Mouse (Mus musculus): ENCODE measurements at regions not wholly inside any gene's neighbourhood (a gene's known extent, or its start where the extent isn't known, plus 50 kb on each side); places are given as distances from the start of the nearest gene placed in this dataset.

DNA sequence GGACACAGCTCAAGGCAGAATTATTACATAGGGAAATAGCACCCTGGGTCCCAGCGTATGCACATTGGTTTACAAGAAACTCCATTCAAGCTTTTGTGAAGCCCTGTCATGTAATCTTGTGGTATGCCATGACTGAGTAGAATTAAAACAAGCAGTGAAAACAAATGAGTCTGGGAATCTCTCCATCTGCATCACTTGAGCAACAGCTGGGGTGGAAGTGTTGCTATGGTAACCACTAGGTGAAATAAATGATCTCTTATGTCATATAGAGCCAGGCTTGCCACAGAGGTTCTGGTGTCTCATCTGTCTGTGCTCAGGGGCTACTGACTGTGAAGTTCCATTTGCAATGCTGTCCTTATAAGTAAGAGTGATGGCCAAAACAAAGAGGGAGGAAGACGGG is 556.0 kb downstream of the Cbln4 start:
- Histone ChIP-seq H3K4me2 (ENCODE audit: low read depth, low read length) (no peak overlapping the region), H3K4me3 (ENCODE audit: low read length) (no peak overlapping the region), H3K9ac (ENCODE audit: low read depth, low read length) (no peak overlapping the region), H3K27ac (ENCODE audit: low read length) (no peak overlapping the region), H3K4me1 (ENCODE audit: control insufficient read depth, insufficient read depth, low read length) (no peaks in the 10 kb centered on the region), H3K27me3 (replicated peaks; ENCODE audit: control insufficient read depth, insufficient read depth, low read length) (no peaks in the 10 kb centered on the region), H3K9me3 (ENCODE audit: control insufficient read depth, low read length) (no peaks in the 10 kb centered on the region), H3K36me3 (ENCODE audit: control insufficient read depth, insufficient read depth, low read length) (no peaks in the 10 kb centered on the region)
- ATAC-seq: no peak
- WGBS: 53% methylated on average over 2 of the region's 2 CpGs

DNA sequence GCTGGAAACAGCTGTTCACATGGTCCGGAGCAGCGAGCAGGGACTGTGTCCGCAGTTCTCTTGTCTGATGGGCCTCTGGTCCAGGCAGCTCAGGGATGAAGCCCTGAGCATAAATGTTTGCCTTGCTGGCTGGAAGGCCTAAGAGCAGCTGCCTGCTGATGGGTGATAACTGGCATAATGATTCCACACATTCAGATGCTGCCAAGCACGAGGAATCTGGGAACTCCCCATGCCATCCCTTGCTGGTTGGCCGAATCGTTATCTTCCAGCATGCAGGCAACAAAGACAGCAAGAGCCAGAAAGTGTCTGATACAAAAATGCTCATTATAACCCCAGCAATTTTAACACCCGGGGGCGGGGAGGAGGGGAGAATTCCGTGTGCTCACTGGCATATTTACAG is 590.0 kb downstream of the Cbln4 start:
- Histone ChIP-seq H3K9me3 (ENCODE audit: control insufficient read depth, low read length) (peaks cover 3% of the 10 kb centered on the region; the same call in 1 of the 2 replicates), H3K4me1 (ENCODE audit: control insufficient read depth, insufficient read depth, low read length) (no peaks in the 10 kb centered on the region), H3K27ac (ENCODE audit: low read length) (no peak overlapping the region), H3K4me2 (ENCODE audit: low read depth, low read length) (no peak overlapping the region), H3K9ac (ENCODE audit: low read depth, low read length) (no peak overlapping the region), H3K27me3 (replicated peaks; ENCODE audit: control insufficient read depth, insufficient read depth, low read length) (no peaks in the 10 kb centered on the region), H3K36me3 (ENCODE audit: control insufficient read depth, insufficient read depth, low read length) (no peaks in the 10 kb centered on the region), H3K4me3 (ENCODE audit: low read length) (no peak overlapping the region)
- 56% methylated on average over 9 of the region's 9 CpGs for WGBS
- no peak for ATAC-seq

DNA sequence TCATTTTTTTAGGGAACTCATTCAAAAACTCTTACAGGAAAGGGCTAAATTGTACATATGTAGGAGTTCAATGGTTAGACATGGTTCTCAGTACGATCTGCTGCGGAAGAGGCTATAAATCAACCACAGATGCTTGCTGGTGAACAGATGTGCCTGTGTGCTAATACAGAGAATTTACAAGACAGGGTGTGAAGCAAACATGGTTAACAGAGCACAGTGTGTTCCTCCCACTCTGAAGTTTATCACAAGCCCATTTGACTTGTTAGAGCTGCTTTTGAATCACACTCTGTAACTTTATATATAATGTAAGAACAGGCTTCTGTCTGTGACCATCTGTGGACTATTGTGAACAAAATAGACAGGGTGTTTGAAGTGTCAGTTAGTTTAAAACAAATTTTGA is 637.2 kb downstream of the Cbln4 start:
- H3K9me3 ChIP-seq (ENCODE audit: control insufficient read depth, low read length): no peaks in the 10 kb centered on the region
- H3K27ac ChIP-seq (ENCODE audit: low read length): no peak overlapping the region
- 54% methylated on average over 2 of the region's 2 CpGs for WGBS
- ATAC-seq: no peak
- no peak overlapping the region for H3K4me3 ChIP-seq (ENCODE audit: low read length)
- no peak overlapping the region for H3K9ac ChIP-seq (ENCODE audit: low read depth, low read length)
- no peaks in the 10 kb centered on the region for H3K27me3 ChIP-seq (replicated peaks; ENCODE audit: control insufficient read depth, insufficient read depth, low read length)
- H3K4me1 ChIP-seq (ENCODE audit: control insufficient read depth, insufficient read depth, low read length): no peaks in the 10 kb centered on the region
- no peaks in the 10 kb centered on the region for H3K36me3 ChIP-seq (ENCODE audit: control insufficient read depth, insufficient read depth, low read length)
- H3K4me2 ChIP-seq (ENCODE audit: low read depth, low read length): no peak overlapping the region

DNA sequence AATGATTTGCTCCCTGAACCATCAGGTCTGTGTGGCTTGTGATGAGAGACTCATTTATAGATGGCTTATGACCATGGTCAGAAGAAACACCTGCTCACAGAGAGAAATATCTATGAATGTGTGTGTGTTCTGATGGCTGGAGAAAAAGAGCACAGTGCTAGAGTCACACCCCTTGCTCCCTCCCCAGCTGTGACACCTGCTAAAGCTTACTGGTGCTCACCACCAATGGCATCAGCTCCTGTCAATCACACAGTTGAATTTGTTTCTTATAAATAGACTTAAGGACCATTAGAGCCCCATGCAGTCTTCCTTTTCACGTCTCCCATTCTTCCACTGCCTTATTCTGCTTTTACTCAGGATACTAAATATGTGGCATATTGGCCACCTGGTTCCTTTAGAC is 654.3 kb downstream of the Cbln4 start:
- 46% methylated on average over 1 of the region's 1 CpGs for WGBS
- H3K4me2 ChIP-seq (ENCODE audit: low read depth, low read length): no peak overlapping the region
- no peaks in the 10 kb centered on the region for H3K36me3 ChIP-seq (ENCODE audit: control insufficient read depth, insufficient read depth, low read length)
- H3K9ac ChIP-seq (ENCODE audit: low read depth, low read length): no peak overlapping the region
- no peaks in the 10 kb centered on the region; the same call in 1 of the 2 replicates for H3K9me3 ChIP-seq (ENCODE audit: control insufficient read depth, low read length)
- no peaks in the 10 kb centered on the region for H3K27me3 ChIP-seq (replicated peaks; ENCODE audit: control insufficient read depth, insufficient read depth, low read length)
- no peak overlapping the region for H3K27ac ChIP-seq (ENCODE audit: low read length)
- ATAC-seq: no peak
- H3K4me3 ChIP-seq (ENCODE audit: low read length): no peak overlapping the region
- H3K4me1 ChIP-seq (ENCODE audit: control insufficient read depth, insufficient read depth, low read length): no peaks in the 10 kb centered on the region

DNA sequence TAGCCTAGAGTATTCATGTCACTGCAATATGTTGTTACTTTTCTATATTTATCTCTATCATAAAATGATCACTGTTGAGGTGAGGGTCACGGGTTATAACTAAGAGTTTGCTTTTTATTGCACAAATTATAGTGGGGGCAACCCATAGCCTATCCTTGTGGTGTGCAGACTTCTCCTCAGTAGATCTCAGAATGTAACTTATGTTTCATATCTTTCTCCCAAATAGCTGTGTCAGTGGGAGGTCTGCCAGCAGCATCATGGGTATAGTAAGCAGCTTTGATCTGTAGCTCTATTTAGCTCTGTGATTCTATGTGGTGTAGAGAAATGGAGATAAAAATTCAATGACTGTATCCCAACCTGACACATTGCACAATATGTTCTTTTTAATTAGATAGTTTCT is 641.9 kb downstream of the Dok5 start:
- no peak overlapping the region for H3K27ac ChIP-seq (ENCODE audit: low read length)
- H3K4me2 ChIP-seq (ENCODE audit: low read depth, low read length): no peak overlapping the region
- H3K4me3 ChIP-seq (ENCODE audit: low read length): no peak overlapping the region
- H3K9me3 ChIP-seq (ENCODE audit: control insufficient read depth, low read length): no peaks in the 10 kb centered on the region
- no peaks in the 10 kb centered on the region for H3K36me3 ChIP-seq (ENCODE audit: control insufficient read depth, insufficient read depth, low read length)
- H3K27me3 ChIP-seq (replicated peaks; ENCODE audit: control insufficient read depth, insufficient read depth, low read length): no peaks in the 10 kb centered on the region
- no peak overlapping the region for H3K9ac ChIP-seq (ENCODE audit: low read depth, low read length)
- ATAC-seq: no peak
- H3K4me1 ChIP-seq (ENCODE audit: control insufficient read depth, insufficient read depth, low read length): no peaks in the 10 kb centered on the region
- WGBS: 66% methylated on average over 1 of the region's 1 CpGs

DNA sequence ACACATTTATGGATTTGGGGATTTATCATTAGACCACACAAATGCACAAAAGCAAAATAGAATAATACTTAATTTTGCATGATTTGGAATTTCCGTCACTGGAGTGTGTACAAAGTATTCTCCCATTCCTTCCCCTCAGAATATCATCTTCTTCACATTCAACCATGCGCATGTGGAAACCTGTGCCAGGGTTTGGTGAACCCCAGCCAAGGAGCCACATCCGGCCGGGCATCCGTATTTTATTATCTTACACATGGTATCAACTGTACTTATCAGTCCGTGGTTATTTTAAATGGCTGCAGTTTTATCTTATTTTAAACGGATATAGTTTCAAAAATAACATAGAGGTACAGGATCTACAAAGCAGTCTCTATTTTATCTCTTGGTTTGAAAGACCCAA is 641.4 kb downstream of the Dok5 start:
- H3K9ac ChIP-seq (ENCODE audit: low read depth, low read length): no peak overlapping the region
- no peaks in the 10 kb centered on the region for H3K9me3 ChIP-seq (ENCODE audit: control insufficient read depth, low read length)
- no peak overlapping the region for H3K4me2 ChIP-seq (ENCODE audit: low read depth, low read length)
- no peak overlapping the region for H3K4me3 ChIP-seq (ENCODE audit: low read length)
- no peak overlapping the region for H3K27ac ChIP-seq (ENCODE audit: low read length)
- H3K4me1 ChIP-seq (ENCODE audit: control insufficient read depth, insufficient read depth, low read length): no peaks in the 10 kb centered on the region
- no peaks in the 10 kb centered on the region for H3K36me3 ChIP-seq (ENCODE audit: control insufficient read depth, insufficient read depth, low read length)
- WGBS: 82% methylated on average over 7 of the region's 7 CpGs
- H3K27me3 ChIP-seq (replicated peaks; ENCODE audit: control insufficient read depth, insufficient read depth, low read length): no peaks in the 10 kb centered on the region
- no peak for ATAC-seq

DNA sequence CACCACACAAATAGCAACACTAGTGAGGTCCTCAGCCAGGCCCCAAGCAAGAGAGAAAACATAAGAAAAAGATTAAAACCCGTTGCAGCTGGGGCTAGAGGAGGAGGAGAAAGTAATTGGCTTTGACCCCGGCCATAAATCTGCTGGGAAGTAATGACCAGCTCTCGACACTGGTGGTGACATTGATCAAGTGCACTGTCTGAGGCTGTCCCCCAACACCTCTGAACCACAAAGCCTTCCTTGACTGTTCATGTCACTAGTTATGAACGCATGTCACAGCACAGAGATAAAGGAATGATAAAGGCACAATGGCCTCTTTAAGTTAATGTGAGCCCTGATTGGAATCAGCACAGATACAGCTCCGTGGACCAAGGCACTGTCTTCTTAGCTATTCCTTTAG is 640.1 kb downstream of the Dok5 start:
- Histone ChIP-seq H3K27ac (ENCODE audit: low read length) (no peak overlapping the region), H3K9me3 (ENCODE audit: control insufficient read depth, low read length) (no peaks in the 10 kb centered on the region), H3K9ac (ENCODE audit: low read depth, low read length) (no peak overlapping the region), H3K4me3 (ENCODE audit: low read length) (no peak overlapping the region), H3K4me2 (ENCODE audit: low read depth, low read length) (no peak overlapping the region), H3K27me3 (replicated peaks; ENCODE audit: control insufficient read depth, insufficient read depth, low read length) (no peaks in the 10 kb centered on the region), H3K36me3 (ENCODE audit: control insufficient read depth, insufficient read depth, low read length) (no peaks in the 10 kb centered on the region), H3K4me1 (ENCODE audit: control insufficient read depth, insufficient read depth, low read length) (no peaks in the 10 kb centered on the region)
- WGBS: 34% methylated on average over 5 of the region's 5 CpGs
- no peak for ATAC-seq

DNA sequence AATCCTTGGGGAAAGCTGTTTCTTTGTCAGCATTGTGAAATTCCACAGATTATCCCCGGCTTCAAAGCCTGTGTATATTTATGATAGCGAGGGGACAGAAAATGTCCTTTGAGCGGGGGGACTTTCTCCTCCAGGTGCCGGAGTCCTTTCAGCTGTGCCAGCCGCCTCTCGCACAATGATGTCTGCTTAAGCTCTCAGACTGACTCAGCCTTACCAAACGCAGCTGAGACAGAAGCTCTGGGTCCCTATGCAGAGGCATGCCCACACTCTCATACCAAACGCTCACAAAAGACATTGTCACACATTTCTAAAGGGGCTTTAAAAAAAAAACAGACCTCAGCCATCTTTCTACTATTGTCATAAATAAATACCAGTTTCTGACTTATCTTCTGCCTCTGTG is 633.9 kb downstream of the Dok5 start:
- Histone ChIP-seq H3K9me3 (ENCODE audit: control insufficient read depth, low read length) (no peaks in the 10 kb centered on the region), H3K27me3 (replicated peaks; ENCODE audit: control insufficient read depth, insufficient read depth, low read length) (no peaks in the 10 kb centered on the region), H3K27ac (ENCODE audit: low read length) (no peak overlapping the region), H3K4me2 (ENCODE audit: low read depth, low read length) (no peak overlapping the region), H3K36me3 (ENCODE audit: control insufficient read depth, insufficient read depth, low read length) (no peaks in the 10 kb centered on the region), H3K4me3 (ENCODE audit: low read length) (no peak overlapping the region), H3K4me1 (ENCODE audit: control insufficient read depth, insufficient read depth, low read length) (no peaks in the 10 kb centered on the region), H3K9ac (ENCODE audit: low read depth, low read length) (no peak overlapping the region)
- no peak for ATAC-seq
- 26% methylated on average over 8 of the region's 8 CpGs for WGBS

DNA sequence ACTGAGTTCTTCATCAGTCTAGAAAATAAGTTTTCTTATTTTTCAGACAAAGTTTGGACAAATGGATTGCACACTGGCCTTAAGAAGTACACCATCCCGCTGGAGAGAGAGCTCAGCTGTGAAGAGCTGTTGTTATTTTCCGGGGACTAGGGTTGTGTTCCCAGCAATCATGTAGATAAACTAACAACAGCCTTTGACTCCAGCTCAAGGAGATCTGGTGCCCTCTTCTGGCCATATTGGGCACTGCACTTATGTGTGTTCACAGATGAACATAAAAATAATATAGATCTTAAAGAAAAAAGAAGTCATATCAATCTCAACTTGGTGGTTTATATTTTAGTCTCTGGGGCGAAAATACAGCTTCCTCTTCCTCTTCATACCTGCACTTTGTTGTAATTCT is 633.0 kb downstream of the Dok5 start:
- WGBS: 84% methylated on average over 3 of the region's 3 CpGs
- Histone ChIP-seq H3K36me3 (ENCODE audit: control insufficient read depth, insufficient read depth, low read length) (no peaks in the 10 kb centered on the region), H3K27ac (ENCODE audit: low read length) (no peak overlapping the region), H3K9me3 (ENCODE audit: control insufficient read depth, low read length) (no peaks in the 10 kb centered on the region), H3K4me2 (ENCODE audit: low read depth, low read length) (no peak overlapping the region), H3K4me1 (ENCODE audit: control insufficient read depth, insufficient read depth, low read length) (no peaks in the 10 kb centered on the region), H3K27me3 (replicated peaks; ENCODE audit: control insufficient read depth, insufficient read depth, low read length) (no peaks in the 10 kb centered on the region), H3K9ac (ENCODE audit: low read depth, low read length) (no peak overlapping the region), H3K4me3 (ENCODE audit: low read length) (no peak overlapping the region)
- no peak for ATAC-seq

DNA sequence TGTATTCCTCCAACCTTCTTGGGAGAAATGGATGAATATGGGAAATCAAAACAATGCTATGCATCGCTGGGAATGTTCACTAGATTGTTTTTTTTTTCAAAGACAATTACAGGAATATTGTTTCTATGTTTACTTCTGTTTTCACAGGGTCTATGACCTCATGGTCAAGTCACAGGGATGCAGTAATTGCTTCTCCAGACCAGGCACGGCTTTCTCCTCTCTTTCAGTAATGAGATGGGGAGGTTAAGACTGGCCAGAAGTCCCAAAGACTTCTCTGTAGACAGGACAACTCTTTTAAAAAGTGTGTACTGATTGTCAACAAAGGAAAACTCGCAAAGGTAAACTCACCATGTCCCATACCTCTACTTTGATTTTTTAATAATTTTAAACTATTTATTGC is 631.8 kb downstream of the Dok5 start:
- Histone ChIP-seq H3K9me3 (ENCODE audit: control insufficient read depth, low read length) (no peaks in the 10 kb centered on the region), H3K4me2 (ENCODE audit: low read depth, low read length) (no peak overlapping the region), H3K9ac (ENCODE audit: low read depth, low read length) (no peak overlapping the region), H3K36me3 (ENCODE audit: control insufficient read depth, insufficient read depth, low read length) (no peaks in the 10 kb centered on the region), H3K27ac (ENCODE audit: low read length) (no peak overlapping the region), H3K4me3 (ENCODE audit: low read length) (no peak overlapping the region), H3K4me1 (ENCODE audit: control insufficient read depth, insufficient read depth, low read length) (no peaks in the 10 kb centered on the region), H3K27me3 (replicated peaks; ENCODE audit: control insufficient read depth, insufficient read depth, low read length) (no peaks in the 10 kb centered on the region)
- no peak for ATAC-seq
- WGBS: 83% methylated on average over 3 of the region's 3 CpGs

Data from intestine, embryonic 16.5 days (tissue).